Mouse (Mus musculus) heart, adult 2 months (tissue): ENCODE data around the gene Ciita.

ENCODE experiments used
- CTCF ChIP-seq: fragments of 200-600 bp; IDR thresholded peaks from 2 replicates; pipeline ENCODE4 v1.8.1; 2022; ENCODE audit warnings: antibody characterized with exemption, mild to moderate bottlenecking, moderate library complexity
- EP300 ChIP-seq: fragments of 200-500 bp; IDR thresholded peaks from 2 replicates; pipeline ENCODE4 v1.6.1; 2011; ENCODE audit warnings: low read depth, low read length, control low read depth; ENCODE audit not compliant: insufficient read depth

GRCm38 (mm10) chr16:10551592-10551991 lies 71.7 kb downstream of the Ciita start:
- TF ChIP-seq CTCF (no peak), EP300 (no peak)
